Mouse (Mus musculus): ENCODE results near the gene Cpne8.

- TF ChIP-seq GATA1 (IDR thresholded peaks at IDR 0.05; ENCODE audit: low read length) (no peak), TAL1 (IDR thresholded peaks at IDR 0.05; ENCODE audit: low read length) (no peak)
These were observed 111.2 kb downstream of the Cpne8 start for GRCm38 (mm10) chr15:90568050-90568449.

Measured in erythroblast, embryonic 14.5 days (primary cell).